Mouse (Mus musculus): ENCODE measurements around the gene Gpatch4. TPM values are rescaled to one million over a fixed set of nuclear protein-coding genes. Genes with fewer than 3 reads are reported as not detected.
A peak's percentile ranks its signal among the peaks of the same experiment; 100 is the strongest.

The Gpatch4 gene
- polyA plus RNA-seq, 1 experiment from 2014 or later, result 34.2 TPM

DNA sequence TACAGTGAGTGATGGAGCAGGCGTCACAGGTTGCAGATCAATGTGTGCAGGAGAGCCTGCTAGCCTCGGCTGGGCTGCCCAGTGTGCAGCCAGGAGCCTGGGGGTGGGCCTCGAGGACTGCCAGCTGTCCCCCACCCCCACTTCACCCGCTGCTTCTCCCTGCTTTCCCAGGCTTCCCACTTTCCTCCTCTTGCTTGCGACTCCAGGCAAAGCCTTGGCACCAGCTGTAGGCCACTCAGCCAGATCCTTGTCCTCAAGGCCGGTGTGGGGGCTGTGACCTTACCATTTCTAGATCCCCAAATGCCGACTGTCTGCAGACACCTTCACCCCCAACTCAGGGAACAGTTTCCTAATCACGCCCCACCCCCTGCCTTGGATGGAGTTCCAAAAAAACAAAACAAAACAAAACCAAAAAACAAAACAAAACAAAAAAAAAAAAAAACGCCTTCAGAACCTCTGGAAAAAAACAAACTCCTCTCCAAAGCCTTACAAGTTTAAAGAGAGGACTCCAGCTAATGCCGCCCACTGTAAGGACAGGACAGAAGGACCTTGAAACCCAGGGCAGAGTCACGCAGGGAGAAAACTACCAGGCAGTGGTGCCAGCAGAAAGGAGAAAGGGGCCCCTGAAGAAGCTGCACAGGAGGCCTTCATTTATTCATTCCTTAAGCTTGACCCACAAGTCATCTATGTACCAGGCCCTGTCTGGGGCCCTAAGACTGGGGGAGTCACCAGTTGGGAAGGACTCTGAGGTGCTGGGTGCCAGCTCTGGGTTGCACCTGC is 41.9 kb upstream of the Gpatch4 start:
- H3K4me1 ChIP-seq (ENCODE audit: control insufficient read depth, insufficient read depth, low read length), result peaks cover 11% of the 10 kb centered on the region
- H3K36me3 ChIP-seq (ENCODE audit: control insufficient read depth, insufficient read depth, low read length), result no peaks in the 10 kb centered on the region
- peaks cover 77% of the 10 kb centered on the region for H3K27me3 ChIP-seq (ENCODE audit: control insufficient read depth, insufficient read depth, low read length)
- 17% methylated on average over 11 of the region's 11 CpGs for WGBS
- H3K4me3 ChIP-seq (ENCODE audit: low read depth, low read length), result no peak overlapping the region
- no peak overlapping the region for H3K27ac ChIP-seq (ENCODE audit: low read depth, low read length)
- H3K4me2 ChIP-seq (ENCODE audit: low read depth), result no peak overlapping the region
- H3K9ac ChIP-seq (ENCODE audit: low read length), result no peak overlapping the region
- DNase-seq (ENCODE audit: low spot score), result no peak
- no peaks in the 10 kb centered on the region for H3K9me3 ChIP-seq (ENCODE audit: control insufficient read depth, low read length)
- ATAC-seq (ENCODE audit: insufficient read depth, low FRiP score, low TSS enrichment), result no peak

DNA sequence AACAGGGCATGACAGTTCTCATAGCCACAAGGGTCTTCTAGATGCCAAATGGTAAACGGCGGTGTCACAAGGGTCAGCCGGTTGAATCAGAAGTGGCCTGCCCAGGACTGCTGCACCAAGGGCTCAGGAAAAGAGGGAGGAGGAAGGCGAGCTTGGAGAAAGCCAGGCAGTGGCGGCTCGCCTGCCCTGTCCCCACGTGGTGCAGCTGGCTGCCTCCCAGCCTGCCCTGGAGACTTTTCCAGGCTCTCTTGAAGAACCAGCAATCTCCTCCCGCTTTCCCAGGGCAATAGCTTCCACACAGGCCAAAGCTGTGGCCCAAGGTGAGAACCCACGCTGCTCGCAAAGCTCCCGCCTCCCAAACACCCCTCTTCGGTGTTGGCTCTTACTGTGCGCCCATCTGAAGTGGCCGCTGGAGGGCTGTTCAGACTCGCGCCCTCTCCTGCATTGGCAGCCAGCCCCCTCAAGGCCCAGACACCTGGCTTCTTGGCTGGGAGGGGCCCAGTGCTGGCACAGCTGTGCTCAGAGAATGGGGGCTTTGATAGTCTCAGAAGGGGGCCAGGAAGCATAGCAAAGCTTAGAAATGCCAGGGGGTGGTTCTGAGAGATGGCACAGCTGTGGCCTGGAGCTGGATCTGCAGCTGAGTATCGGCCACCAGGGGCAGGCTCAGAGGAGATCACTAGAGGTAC is 40.5 kb upstream of the Gpatch4 start:
- ATAC-seq (ENCODE audit: insufficient read depth, low FRiP score, low TSS enrichment) (no peak), DNase-seq (ENCODE audit: low spot score) (no peak)
- Histone ChIP-seq H3K36me3 (ENCODE audit: control insufficient read depth, insufficient read depth, low read length) (no peaks in the 10 kb centered on the region), H3K9me3 (ENCODE audit: control insufficient read depth, low read length) (no peaks in the 10 kb centered on the region), H3K4me1 (ENCODE audit: control insufficient read depth, insufficient read depth, low read length) (peaks cover 6% of the 10 kb centered on the region), H3K27me3 (ENCODE audit: control insufficient read depth, insufficient read depth, low read length) (peaks cover 62% of the 10 kb centered on the region), H3K9ac (ENCODE audit: low read length) (no peak overlapping the region), H3K27ac (ENCODE audit: low read depth, low read length) (no peak overlapping the region), H3K4me3 (ENCODE audit: low read depth, low read length) (no peak overlapping the region), H3K4me2 (ENCODE audit: low read depth) (no peak overlapping the region)
- 4% methylated on average over 17 of the region's 17 CpGs for WGBS

DNA sequence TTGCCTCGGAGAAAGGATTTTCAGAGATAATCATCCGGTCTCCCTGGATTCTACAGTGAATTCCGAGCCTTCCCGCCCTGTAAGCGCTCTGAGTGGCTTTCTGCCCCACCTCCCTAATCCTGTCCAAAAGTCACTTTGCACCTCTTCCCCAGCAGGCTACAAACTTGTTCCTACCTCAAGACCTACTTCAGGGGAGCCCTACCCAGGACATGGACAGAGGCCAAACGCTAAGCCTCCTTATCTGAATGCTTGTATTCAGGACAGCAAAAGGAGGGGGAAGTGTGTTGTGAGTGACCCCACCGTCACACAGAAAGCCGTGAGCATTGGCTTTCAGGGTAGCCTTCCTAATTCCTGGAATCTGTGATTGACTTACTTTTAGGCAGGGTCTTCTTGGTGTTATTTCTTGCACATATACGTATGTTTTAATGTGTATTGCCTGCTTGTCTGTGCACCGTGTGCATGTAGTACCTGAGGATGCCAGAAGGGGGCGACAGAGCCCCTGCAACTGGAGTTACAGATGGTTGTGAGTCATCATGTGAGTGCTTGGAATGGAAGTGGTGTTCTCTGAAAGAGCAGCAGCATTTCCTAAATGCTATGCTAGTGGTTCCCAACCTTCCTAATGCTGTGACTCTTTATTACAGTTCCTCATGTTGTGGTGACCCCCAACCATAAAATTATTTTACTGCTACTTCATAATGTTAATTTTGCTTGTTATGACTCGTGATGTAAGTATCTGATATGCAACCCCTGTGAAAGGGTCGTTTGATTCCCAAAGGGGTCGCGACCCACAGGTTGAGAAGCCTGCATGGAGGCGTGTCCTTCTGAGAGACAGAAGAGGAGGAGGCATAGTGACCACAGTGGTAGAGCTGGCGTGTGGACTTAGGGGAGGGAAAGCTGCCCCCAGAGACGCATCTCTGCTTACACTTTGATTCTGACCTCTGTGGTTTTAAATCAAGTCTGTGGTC is 36.8 kb upstream of the Gpatch4 start:
- 78% methylated on average over 18 of the region's 18 CpGs for WGBS
- no peaks in the 10 kb centered on the region for H3K36me3 ChIP-seq (ENCODE audit: control insufficient read depth, insufficient read depth, low read length)
- H3K27ac ChIP-seq (ENCODE audit: low read depth, low read length), result no peak overlapping the region
- ATAC-seq (ENCODE audit: insufficient read depth, low FRiP score, low TSS enrichment) (no peak), DNase-seq (ENCODE audit: low spot score) (no peak)
- H3K27me3 ChIP-seq (ENCODE audit: control insufficient read depth, insufficient read depth, low read length), result peaks cover 26% of the 10 kb centered on the region
- no peaks in the 10 kb centered on the region for H3K9me3 ChIP-seq (ENCODE audit: control insufficient read depth, low read length)
- no peak overlapping the region for H3K4me3 ChIP-seq (ENCODE audit: low read depth, low read length)
- H3K9ac ChIP-seq (ENCODE audit: low read length), result no peak overlapping the region
- no peak overlapping the region for H3K4me2 ChIP-seq (ENCODE audit: low read depth)
- H3K4me1 ChIP-seq (ENCODE audit: control insufficient read depth, insufficient read depth, low read length), result no peaks in the 10 kb centered on the region

DNA sequence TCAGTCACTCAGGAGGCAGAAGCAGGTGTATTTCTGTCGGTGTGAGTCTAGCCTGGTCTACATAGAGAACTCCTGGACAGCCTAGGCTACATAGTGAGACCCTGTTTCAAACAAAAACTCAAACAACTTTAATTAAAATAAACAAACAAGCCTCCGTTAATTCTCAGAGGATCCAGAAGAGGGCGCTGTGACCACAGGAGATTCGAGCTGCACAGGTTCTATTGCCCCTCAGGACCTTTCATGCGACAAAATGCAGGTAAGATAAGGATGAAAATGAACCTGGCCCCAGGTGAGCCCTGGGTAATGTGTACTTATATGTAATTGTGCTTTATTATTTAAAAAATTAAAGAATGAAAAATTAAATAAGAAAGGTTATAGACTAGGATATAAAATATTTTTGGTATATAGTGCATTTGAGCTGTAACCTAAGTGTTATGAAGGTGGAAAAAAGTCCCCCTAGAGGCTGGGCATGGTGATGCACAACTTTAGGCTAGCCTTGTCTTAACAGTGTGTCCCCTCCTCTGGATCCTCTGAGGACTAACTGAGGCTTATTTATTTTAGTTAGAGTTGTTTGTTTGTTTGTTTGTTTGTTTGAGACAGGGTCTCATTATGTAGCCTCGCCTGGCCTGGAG is 32.2 kb upstream of the Gpatch4 start:
- Histone ChIP-seq H3K9me3 (ENCODE audit: control insufficient read depth, low read length) (no peaks in the 10 kb centered on the region), H3K27ac (ENCODE audit: low read depth, low read length) (no peak overlapping the region), H3K4me2 (ENCODE audit: low read depth) (no peak overlapping the region), H3K27me3 (ENCODE audit: control insufficient read depth, insufficient read depth, low read length) (no peaks in the 10 kb centered on the region), H3K9ac (ENCODE audit: low read length) (no peak overlapping the region), H3K36me3 (ENCODE audit: control insufficient read depth, insufficient read depth, low read length) (no peaks in the 10 kb centered on the region), H3K4me1 (ENCODE audit: control insufficient read depth, insufficient read depth, low read length) (no peaks in the 10 kb centered on the region), H3K4me3 (ENCODE audit: low read depth, low read length) (no peak overlapping the region)
- WGBS, result 12% methylated on average over 6 of the region's 6 CpGs
- DNase-seq (ENCODE audit: low spot score) (no peak), ATAC-seq (ENCODE audit: insufficient read depth, low FRiP score, low TSS enrichment) (no peak)

DNA sequence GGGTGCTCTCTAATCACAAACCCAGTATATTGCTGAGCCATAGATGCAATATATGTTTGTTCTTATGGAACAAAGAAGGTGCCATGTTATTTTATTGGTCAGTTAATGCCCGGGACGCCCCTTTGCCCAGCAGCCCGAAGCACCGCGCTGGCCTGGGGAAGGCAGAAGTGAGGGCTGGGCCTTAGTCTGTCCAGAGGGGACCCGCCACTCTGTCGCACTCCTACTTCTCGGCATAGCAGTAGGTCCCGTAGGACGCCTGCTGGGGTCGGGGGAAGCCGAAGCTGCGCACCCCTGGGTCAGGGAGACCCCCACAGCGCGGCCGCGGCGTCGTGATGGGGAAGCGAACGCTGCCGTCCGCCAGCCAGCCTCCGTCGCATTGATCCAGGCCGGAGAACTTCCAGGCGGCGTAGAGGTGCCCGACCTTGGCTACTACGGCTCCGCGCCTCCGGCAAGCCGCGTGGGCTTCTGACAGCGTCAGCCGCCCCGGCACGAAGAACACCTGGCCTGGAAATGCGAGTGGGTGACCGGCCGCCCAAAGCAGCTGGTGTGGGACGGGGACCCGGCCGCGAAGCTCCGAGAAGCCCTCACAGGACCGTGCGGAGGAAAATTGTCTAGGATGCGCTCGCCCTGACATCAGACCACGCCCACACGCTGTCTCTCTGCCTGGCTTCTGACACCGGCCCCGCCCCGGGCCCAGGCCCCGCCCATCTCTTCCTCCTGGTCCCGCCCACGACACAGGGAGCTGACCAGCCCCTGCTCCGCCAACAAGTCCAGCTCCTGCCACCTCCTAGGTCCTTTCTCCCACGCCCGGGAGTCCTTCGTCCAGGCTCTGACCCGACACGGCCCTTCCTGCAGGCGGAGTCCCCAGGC is 20.4 kb upstream of the Gpatch4 start:
- Histone ChIP-seq H3K4me1 (ENCODE audit: control insufficient read depth, insufficient read depth, low read length) (peaks cover 16% of the 10 kb centered on the region), H3K4me3 (ENCODE audit: low read depth, low read length) (peak overlapping the region; percentile 53), H3K9me3 (ENCODE audit: control insufficient read depth, low read length) (no peaks in the 10 kb centered on the region), H3K27me3 (ENCODE audit: control insufficient read depth, insufficient read depth, low read length) (peaks cover 57% of the 10 kb centered on the region), H3K36me3 (ENCODE audit: control insufficient read depth, insufficient read depth, low read length) (no peaks in the 10 kb centered on the region), H3K27ac (ENCODE audit: low read depth, low read length) (no peak overlapping the region), H3K4me2 (ENCODE audit: low read depth) (peak overlapping the region; percentile 95), H3K9ac (ENCODE audit: low read length) (peak overlapping the region; percentile 31)
- peak; percentile 90 for ATAC-seq (ENCODE audit: insufficient read depth, low FRiP score, low TSS enrichment)
- WGBS, result under 1% methylated on average over 65 of the region's 66 CpGs
- peak; percentile 92 for DNase-seq (ENCODE audit: low spot score)

DNA sequence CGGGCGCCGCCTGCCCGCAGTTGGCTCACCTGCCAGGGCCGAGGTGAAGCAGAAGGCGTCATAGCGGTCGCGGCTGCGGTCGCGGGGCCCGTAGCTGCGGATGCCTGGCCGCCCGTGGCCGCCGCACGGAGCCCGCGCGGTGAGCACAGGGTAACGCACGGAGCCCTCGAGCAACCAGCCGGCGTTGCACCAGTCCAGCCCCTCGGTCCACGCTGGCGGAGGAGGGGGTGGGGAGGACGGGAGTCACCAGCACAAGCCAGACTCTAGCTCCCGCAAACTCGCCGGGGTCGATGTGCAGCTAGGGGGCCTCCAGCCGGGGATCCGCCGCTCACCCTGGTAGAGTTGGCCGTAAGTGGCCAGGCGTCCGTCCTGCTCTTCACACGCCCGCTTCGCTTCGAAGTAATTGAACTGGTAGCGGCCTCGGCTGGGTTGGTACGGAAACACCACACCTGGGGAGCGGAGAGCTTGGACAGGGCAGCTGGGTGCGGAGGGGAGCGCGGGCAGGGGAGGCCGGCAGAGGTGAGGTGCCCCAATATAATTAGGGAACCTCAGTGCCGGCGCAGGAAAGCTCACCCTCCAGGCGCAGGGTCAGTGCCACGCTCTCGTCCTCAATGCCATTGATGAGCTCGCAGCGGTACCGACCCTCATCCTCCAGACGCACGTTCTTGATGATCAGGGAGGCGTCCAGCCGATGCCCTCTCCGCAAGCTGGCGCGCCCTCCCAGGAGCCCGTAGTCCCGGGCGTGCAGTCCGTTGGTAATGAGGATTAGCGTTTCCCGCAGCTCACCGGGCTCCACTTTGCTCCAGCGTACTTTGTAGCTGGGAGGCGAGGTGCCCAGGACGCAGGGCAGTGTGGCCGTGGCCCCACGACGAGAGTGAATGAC is 19.5 kb upstream of the Gpatch4 start:
- Histone ChIP-seq H3K9ac (ENCODE audit: low read length) (peak overlapping the region; percentile 31; the same call in 1 of the 2 replicates), H3K36me3 (ENCODE audit: control insufficient read depth, insufficient read depth, low read length) (no peaks in the 10 kb centered on the region), H3K4me1 (ENCODE audit: control insufficient read depth, insufficient read depth, low read length) (peaks cover 16% of the 10 kb centered on the region), H3K4me3 (ENCODE audit: low read depth, low read length) (peak overlapping the region; percentile 53), H3K4me2 (ENCODE audit: low read depth) (peak overlapping the region; percentile 95), H3K27ac (ENCODE audit: low read depth, low read length) (no peak overlapping the region), H3K27me3 (ENCODE audit: control insufficient read depth, insufficient read depth, low read length) (peaks cover 57% of the 10 kb centered on the region), H3K9me3 (ENCODE audit: control insufficient read depth, low read length) (no peaks in the 10 kb centered on the region; the same call in 1 of the 2 replicates)
- ATAC-seq (ENCODE audit: insufficient read depth, low FRiP score, low TSS enrichment), result peak; percentile 56; the same call in 1 of the 2 replicates
- WGBS, result under 1% methylated on average over 81 of the region's 81 CpGs
- peak; percentile 64 for DNase-seq (ENCODE audit: low spot score)

DNA sequence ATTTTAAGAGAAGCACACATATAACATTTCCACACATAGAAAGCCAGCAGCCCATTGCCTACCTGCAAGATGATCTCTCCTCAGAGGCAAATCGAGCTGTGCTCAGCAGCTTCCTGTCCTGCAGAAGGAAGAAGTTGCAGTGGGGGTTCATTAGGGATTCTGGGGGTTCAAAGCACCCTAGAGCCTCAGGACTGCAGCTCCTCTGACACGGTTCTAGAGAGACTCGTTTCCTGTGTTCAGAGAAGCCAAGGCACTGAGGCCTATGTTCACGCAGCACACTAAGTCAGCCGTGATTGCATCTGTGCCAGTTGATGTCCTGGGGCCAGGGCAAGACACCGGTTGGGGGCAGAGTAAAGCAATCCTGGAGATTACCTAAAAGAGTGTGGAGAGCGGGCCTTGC is 16.1 kb upstream of the Gpatch4 start:
- no peaks in the 10 kb centered on the region; the same call in 1 of the 2 replicates for H3K9me3 ChIP-seq (ENCODE audit: control insufficient read depth, low read length)
- no peak for ATAC-seq (ENCODE audit: insufficient read depth, low FRiP score, low TSS enrichment)
- 67% methylated on average over 7 of the region's 7 CpGs for whole genome bisulfite sequencing
- H3K4me2 ChIP-seq (ENCODE audit: low read depth), result no peak overlapping the region
- no peak overlapping the region for H3K27ac ChIP-seq (ENCODE audit: low read depth, low read length)
- no peak for DNase-seq (ENCODE audit: low spot score)
- H3K4me1 ChIP-seq (ENCODE audit: control insufficient read depth, insufficient read depth, low read length), result peaks cover 16% of the 10 kb centered on the region
- H3K4me3 ChIP-seq (ENCODE audit: low read depth, low read length), result no peak overlapping the region
- no peak overlapping the region for H3K9ac ChIP-seq (ENCODE audit: low read length)
- H3K27me3 ChIP-seq (ENCODE audit: control insufficient read depth, insufficient read depth, low read length), result peaks cover 49% of the 10 kb centered on the region
- H3K36me3 ChIP-seq (ENCODE audit: control insufficient read depth, insufficient read depth, low read length), result no peaks in the 10 kb centered on the region
